Mouse (Mus musculus) ovary, adult 18-20 months (tissue): ENCODE measurements around the gene Hlcs.

Source experiments
- DNase-seq: peaks from one replicate; pipeline ENCODE4 v3.0.0; 2022; ENCODE audit warnings: low spot score, mixed read lengths

The Hlcs gene

GRCm38 (mm10) chr16:94289138-94290072 lies 24.0 kb downstream of the Hlcs start:
- no peak for DNase-seq

- DNase-seq, result no peak
Measured at GRCm38 (mm10) chr16:94287826-94288225, 25.5 kb downstream of the Hlcs start.

GRCm38 (mm10) chr16:94283972-94284371 lies 29.4 kb downstream of the Hlcs start:
- no peak for DNase-seq

DNA sequence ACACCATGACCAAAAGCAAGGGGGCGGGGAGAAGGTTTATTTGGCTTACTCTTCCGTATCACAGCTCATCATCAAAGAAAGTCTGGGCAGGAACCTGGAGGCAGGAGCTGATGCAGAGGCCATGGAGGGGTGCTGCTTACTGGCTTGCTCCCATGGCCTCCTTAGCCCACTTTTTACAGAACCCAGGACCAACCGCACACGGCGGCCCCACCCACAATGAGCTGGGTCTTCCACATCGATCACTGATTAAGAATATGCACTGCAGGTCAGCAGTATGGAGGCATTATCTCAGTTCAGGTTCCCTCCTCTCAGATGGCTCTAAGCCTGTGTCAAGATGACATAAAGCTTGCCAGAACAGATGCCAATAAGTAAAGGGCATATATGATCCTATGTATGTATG lies 42.5 kb downstream of the Hlcs start:
- no peak for DNase-seq

DNA sequence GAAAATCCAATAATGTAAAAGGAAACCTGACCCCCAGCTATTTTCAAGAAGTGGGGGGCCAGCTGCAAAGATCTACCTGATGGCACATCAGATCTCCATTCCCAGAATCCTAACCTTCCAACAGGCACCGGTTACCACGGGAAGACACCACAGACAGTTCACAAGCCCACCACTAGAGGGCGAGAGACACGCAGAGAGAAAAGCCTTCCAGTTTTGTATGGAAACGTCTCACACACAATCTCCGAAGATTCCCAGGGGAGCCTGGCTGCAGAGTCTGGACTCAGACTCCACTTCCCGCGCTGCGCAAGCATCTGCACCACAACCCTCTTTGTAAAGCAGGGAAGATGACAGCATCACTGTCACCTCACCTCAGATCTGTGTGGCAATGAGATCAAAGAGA lies 43.7 kb downstream of the Hlcs start:
- peak; percentile 60 for DNase-seq

DNA sequence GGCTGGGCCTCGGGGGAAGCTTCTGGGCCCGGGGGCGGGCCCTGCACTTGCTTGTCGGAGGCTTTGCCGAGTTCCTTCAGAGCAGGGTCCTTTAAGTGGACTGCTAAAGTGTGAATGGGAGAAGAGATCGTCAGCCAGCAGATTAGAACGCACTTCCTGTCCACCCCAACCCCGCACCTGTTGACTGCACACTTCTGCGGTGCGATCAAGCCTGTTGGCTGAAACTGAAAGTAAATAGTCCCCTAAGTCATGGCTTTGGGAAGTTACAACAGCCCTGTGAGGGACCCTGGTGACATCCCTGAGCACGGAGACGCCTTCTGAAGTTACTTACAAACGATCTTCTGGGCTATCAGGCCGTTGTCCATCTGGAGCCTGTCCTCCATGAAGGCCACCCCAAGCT lies 45.2 kb downstream of the Hlcs start:
- DNase-seq, result no peak

DNA sequence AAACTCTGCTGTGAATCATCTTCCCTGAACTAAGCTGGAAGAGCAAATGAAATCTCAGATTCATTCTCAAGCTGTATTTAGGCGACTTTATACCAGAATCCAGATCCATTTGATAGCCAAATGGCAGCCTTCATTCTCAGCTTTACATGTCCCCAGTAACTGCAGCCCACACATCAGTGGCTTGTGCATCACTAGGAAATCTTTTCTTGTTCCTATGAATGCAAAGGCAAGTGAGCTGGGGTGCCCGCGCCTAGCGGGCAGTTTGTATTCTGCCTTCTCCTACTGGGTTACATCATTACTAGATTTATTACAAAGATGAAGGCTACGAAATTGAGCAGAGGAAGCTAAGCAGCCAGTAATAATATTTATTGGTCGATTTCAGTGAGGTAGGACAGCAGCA lies 48.8 kb downstream of the Hlcs start:
- DNase-seq, result no peak

- no peak for DNase-seq
Measured at GRCm38 (mm10) chr16:94262501-94262900, 50.9 kb downstream of the Hlcs start.

- no peak for DNase-seq
Measured at GRCm38 (mm10) chr16:94260938-94261630, 52.3 kb downstream of the Hlcs start.

DNA sequence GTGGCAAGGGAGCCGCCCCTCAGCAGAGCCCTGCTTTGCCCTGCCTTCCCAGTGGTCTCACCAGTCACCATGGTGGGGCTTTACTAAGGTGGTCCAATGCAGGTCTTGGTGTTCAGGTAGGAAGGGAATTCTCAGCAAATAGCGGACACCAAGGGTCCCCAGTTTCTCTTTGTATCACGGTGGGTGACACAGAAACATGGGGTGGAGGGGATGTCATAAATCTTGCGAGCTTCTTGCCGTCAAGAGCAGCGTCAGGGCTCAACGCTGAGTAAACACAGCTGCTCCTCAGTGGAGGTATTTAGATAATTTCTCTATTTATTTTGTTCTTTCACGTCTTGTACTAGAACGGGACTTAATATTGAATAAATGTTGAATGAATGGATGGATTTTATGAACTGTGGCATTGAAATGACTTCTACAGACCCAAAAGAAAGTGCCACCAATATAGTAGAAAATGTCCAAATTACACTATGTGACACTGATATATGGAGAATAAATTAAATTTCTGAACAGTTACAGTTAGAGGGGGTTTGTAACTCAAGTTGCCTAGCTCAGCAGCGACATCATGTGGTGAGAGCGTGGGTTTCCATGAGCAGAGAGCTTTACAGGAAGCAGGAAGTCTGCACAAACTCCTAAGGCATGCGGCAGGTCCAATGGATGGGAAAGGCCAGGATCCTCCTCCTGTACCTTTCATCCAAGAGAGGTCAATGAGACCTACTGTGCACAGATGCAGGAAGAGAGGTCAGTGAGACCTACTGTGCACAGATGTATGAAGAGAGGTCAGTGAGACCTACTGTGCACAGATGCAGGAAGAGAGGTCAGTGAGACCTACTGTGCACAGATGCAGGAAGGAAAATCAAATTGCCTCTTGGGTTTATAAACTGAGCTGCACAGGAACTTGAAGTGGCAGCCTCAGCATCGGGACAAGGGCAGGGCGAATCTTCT lies 54.7 kb downstream of the Hlcs start:
- peak; percentile 34 for DNase-seq

- no peak for DNase-seq
Measured at GRCm38 (mm10) chr16:94255592-94255991, 57.8 kb downstream of the Hlcs start.

DNA sequence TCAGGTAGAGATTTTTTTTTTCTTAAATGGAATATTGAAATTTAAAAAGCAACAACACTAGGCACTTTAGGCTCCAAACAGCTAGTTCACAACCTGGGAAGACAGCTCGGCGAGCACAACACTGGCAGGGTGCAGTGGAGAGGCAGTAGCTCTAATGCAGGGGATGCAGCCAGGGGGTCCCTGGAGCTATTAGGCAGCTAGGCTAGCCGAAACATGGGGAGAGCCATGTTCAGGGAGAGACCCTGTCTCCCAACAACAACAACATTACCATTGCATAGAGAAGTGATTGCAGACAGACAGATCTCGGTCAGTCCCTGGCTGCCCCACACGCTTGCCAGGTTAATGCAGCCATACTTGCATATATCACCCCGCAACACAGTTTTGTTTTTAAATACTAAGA lies 58.3 kb downstream of the Hlcs start:
- DNase-seq, result no peak

- DNase-seq, result no peak
Measured at GRCm38 (mm10) chr16:94254415-94254891, 58.9 kb downstream of the Hlcs start.

GRCm38 (mm10) chr16:94253671-94254414 lies 59.5 kb downstream of the Hlcs start:
- DNase-seq, result no peak

DNA sequence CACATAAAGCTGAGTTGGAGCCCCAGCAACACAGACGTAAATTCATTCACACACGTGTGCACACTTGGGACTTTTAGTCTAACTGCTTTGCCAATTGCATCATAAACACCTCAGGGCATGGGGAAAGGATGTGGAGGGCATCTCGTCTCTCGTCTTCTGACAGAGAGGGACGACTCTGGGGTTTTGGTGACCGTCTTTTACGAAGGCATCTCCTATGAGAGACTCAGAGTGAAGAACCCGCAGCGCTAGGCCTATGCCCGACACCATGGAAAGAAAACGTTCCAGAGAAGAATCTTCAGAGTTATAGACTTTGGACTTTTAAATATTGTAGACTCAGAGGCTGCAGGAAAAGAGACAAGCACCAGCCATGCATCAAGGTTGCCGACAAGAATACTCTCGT lies 61.6 kb downstream of the Hlcs start:
- no peak for DNase-seq

- no peak for DNase-seq
Measured at GRCm38 (mm10) chr16:94250640-94251349, 62.6 kb downstream of the Hlcs start.

DNA sequence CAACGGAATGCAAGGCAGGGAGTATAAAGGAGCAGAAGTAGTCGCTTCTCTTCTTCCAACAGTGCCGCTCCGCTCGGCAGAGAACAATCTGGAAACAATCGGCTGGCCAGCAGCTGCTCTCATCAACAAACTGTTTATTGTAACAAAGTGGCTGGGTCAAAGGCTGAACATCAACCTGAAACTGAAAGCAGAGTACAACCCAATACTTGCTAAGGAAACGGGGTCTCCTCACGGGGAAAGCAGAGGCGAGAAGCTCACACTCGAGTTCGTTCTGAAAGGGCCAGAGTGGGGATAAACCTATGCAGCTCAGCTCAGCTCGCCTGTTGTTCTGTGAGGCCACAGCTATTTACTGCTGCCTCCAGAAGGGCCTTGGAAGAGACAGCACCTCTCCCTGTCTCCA lies 63.2 kb downstream of the Hlcs start:
- no peak for DNase-seq

GRCm38 (mm10) chr16:94249666-94250065 lies 63.7 kb downstream of the Hlcs start:
- DNase-seq, result no peak

GRCm38 (mm10) chr16:94248721-94249120 lies 64.7 kb downstream of the Hlcs start:
- no peak for DNase-seq

- DNase-seq, result no peak
Measured at GRCm38 (mm10) chr16:94246976-94247375, 66.4 kb downstream of the Hlcs start.
